Mouse (Mus musculus): Measurements from ENCODE around the gene Exosc5.

DNA sequence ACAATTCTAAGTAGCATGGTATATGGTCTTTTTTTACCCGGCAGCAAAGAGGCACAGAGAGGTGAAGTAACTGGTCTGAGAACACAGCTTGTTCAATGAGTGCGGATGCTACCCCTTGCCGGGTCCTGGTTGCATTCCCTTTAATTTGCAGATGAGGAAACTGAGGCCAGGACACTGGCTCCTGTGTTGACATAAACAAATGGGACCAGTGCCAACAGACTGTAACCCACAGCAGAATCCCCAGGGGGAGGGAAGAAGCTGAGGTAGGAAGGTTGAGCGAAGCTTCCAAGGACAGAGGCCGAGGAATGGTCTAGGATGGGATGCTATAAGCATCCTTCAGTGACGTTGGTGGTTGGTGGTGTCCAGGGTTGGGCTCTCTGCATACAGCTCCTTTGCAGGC, 16.4 kb downstream of the Exosc5 start:
- TF ChIP-seq POLR2A (IDR thresholded peaks at IDR 0.05; ENCODE audit: low read depth, low read length) (no peak), EP300 (IDR thresholded peaks at IDR 0.05; ENCODE audit: low read length) (no peak), RCOR1 (conservative IDR thresholded peaks at IDR 0.05; ENCODE audit: low read depth, low read length) (no peak), CTCF (conservative IDR thresholded peaks at IDR 0.05 in 1 of 2, IDR thresholded peaks at IDR 0.05 in 1 of 2; ENCODE audit: low read depth in 2 of 2, low read length in 2 of 2) (no peak), MAZ (IDR thresholded peaks at IDR 0.05; ENCODE audit: low read depth, low read length) (no peak), ZC3H11A (IDR thresholded peaks at IDR 0.05; ENCODE audit: low read depth, low read length) (no peak), USF1 (IDR thresholded peaks at IDR 0.05; ENCODE audit: low read depth, low read length) (no peak), ETS1 (conservative IDR thresholded peaks at IDR 0.05; ENCODE audit: low read depth, low read length) (no peak), E2F4 (IDR thresholded peaks at IDR 0.05; ENCODE audit: insufficient replicate concordance, low read depth, low read length) (no peak)
